Comparison of ENCODE assay signal across 13 mouse cellular contexts in the genomic region with DNA sequence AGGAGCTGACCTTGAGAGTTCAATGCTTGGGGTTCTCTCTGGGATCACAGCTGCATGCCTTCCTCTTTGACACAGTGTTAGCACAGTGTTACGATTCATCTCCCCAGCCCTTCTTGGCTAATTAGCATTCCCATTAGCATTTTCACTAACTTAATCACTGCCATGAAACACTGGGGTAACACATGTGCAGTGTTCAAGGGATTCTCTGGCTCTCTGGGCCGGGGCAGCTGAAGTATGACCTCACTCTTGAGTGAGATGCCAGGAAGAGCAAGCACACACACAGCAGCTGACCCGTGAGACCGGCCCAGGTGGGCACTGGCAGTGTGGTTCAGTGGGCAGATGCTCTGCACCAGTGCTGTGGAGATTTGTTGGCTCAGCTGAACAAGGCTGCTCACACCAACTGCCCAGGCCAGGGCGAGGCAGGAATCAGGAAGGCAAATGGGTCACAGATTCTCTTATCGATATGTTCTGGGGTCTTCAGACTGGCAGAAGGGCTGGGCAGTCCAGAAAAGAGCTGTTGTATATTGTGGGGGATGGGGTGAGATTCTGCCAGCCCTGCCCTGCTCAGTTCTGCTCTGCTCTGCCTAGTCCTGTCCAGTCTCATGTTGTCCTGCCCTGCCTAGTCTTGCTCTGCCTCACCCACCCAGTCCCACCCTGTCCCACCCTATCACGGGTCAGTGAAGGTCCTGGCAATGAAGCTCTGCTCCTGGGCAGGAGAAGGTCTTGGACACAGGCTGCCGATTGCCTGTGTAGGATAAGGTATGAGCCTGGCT. TPM values are rescaled to one million over a fixed set of nuclear protein-coding genes. Genes with fewer than 3 reads are reported as not detected.
A peak's percentile ranks its signal among the peaks of the same experiment; 100 is the strongest.
DNase-seq lines count a peak whose midpoint lies in the region; ATAC-seq and TF ChIP-seq lines count a peak whose summit lies in the region.
"Had no signal": no experiment of that assay in that cellular context is flagged by ENCODE, and none has a peak within 500 bp of the region (broad histone marks: within the 10 kb centered on the region; RNA-seq: fewer than 3 reads in every experiment).

No protein-coding gene starts in this region.

- H3K36me3 ChIP-seq in hindbrain, embryonic 12.5 days: no peaks in the 10 kb centered on the region
- no peaks in the 10 kb centered on the region for H3K36me3 ChIP-seq in midbrain, postnatal 0 days (ENCODE audit: insufficient read depth, low read length)
- H3K36me3 ChIP-seq: embryonic facial prominence, embryonic 12.5 days had no signal

- intact Hi-C loops in left cerebral cortex, postnatal 36 days (cut with DNase I): no loop called here
- intact Hi-C loops in gastrocnemius, postnatal 14 days (cut with DNase I; ENCODE audit: low total_unique reads): loop anchor here (5.0 kb wide), 1 partner anchor 98 kb away; no protein-coding TSS in a partner anchor

- no peak overlapping the region for H3K4me3 ChIP-seq in hindbrain, embryonic 12.5 days
- no peak overlapping the region for H3K4me3 ChIP-seq in midbrain, postnatal 0 days (ENCODE audit: low read depth, low read length)
- H3K4me3 ChIP-seq: embryonic facial prominence, embryonic 12.5 days; megakaryocyte, embryonic 14.5 days had no signal

- no peaks in the 10 kb centered on the region for H3K27me3 ChIP-seq in hindbrain, embryonic 12.5 days
- no peaks in the 10 kb centered on the region for H3K27me3 ChIP-seq in midbrain, postnatal 0 days (ENCODE audit: insufficient read depth, low read length)
- H3K27me3 ChIP-seq: embryonic facial prominence, embryonic 12.5 days had no signal

- peak overlapping the region; percentile 12; the same call in 1 of the 2 replicates for H3K27ac ChIP-seq in hindbrain, embryonic 12.5 days
- H3K27ac ChIP-seq in midbrain, postnatal 0 days (ENCODE audit: low read depth, low read length): no peak overlapping the region
- H3K27ac ChIP-seq: embryonic facial prominence, embryonic 12.5 days had no signal

- H3K4me2 ChIP-seq in hindbrain, embryonic 12.5 days (replicated peaks): no peak overlapping the region
- no peak overlapping the region for H3K4me2 ChIP-seq in midbrain, postnatal 0 days (ENCODE audit: low read depth, low read length, poor library complexity, severe bottlenecking)
- H3K4me2 ChIP-seq: embryonic facial prominence, embryonic 12.5 days had no signal

- H3K9me3 ChIP-seq in hindbrain, embryonic 12.5 days (replicated peaks): no peaks in the 10 kb centered on the region
- H3K9me3 ChIP-seq in midbrain, postnatal 0 days (ENCODE audit: low read length): no peaks in the 10 kb centered on the region
- H3K9me3 ChIP-seq: embryonic facial prominence, embryonic 12.5 days; megakaryocyte, embryonic 14.5 days had no signal

- no peak overlapping the region for H3K9ac ChIP-seq in hindbrain, embryonic 12.5 days
- H3K9ac ChIP-seq in midbrain, postnatal 0 days (replicated peaks; ENCODE audit: low read length, poor library complexity, severe bottlenecking): no peak overlapping the region
- H3K9ac ChIP-seq: embryonic facial prominence, embryonic 12.5 days had no signal

- no peak for TF ChIP-seq CTCF in midbrain, postnatal 0 days (IDR thresholded peaks at IDR 0.05)

- peak; percentile 91 for ATAC-seq in hindbrain, embryonic 12.5 days (ENCODE audit: low FRiP score)
- ATAC-seq in midbrain, postnatal 0 days (ENCODE audit: low FRiP score): peak; percentile 68; the same call in 1 of the 2 replicates

- 50% methylated on average over 8 of the region's 8 CpGs for WGBS in hindbrain, embryonic 12.5 days
- 63% methylated on average over 8 of the region's 8 CpGs for WGBS in midbrain, postnatal 0 days

- H3K4me1 ChIP-seq in hindbrain, embryonic 12.5 days: peaks cover 12% of the 10 kb centered on the region; the same call in 1 of the 2 replicates
- H3K4me1 ChIP-seq in midbrain, postnatal 0 days (ENCODE audit: insufficient read depth, low read length): no peaks in the 10 kb centered on the region
- H3K4me1 ChIP-seq: embryonic facial prominence, embryonic 12.5 days had no signal

- peak; percentile 34 for DNase-seq in left cerebral cortex, adult 11 months (ENCODE audit: low spot score)
- DNase-seq in left cerebral cortex, postnatal 36 days (ENCODE audit: low spot score in 2 of 2): no peak
- DNase-seq in embryo, embryonic 10.5 days (ENCODE audit: low spot score): peak; percentile 32
- DNase-seq in midbrain, postnatal 0 days (ENCODE audit: low spot score): peak; percentile 65
- no peak for DNase-seq in gastrocnemius, postnatal 14 days
- DNase-seq in urinary bladder, postnatal 14 days (ENCODE audit: low spot score): no peak
- DNase-seq in urinary bladder, postnatal 36 days (ENCODE audit: low spot score in 2 of 2): no peak

RNA-seq across cellular contexts. Expression of a gene that starts 19.5 kb away (rescaled TPM):
- total RNA-seq in left cerebral cortex, postnatal 36 days (2021): 1 to 10 TPM; 4.7 to 5.4 TPM
- 0.52 TPM in 2 replicates for polyA plus RNA-seq in hindbrain, embryonic 12.5 days (2016; fragmentation: Nextera tagmentation; extraction: Ambion mirVana)
- total RNA-seq in midbrain, postnatal 0 days (2014; rRNA removed): 1.1 and 2.2 TPM in 2 replicates
- polyA plus RNA-seq in midbrain, postnatal 0 days (2015; fragmentation: Nextera tagmentation; extraction: Ambion mirVana): 1.6 and 1.8 TPM in 2 replicates
- total RNA-seq in gastrocnemius, postnatal 14 days (2021): 1 to 10 TPM; 4.3 to 4.8 TPM

RNA-seq across cellular contexts. Expression of a gene that starts 39.8 kb away (rescaled TPM):
- total RNA-seq in left cerebral cortex, postnatal 36 days (2021): 100 to 1,000 TPM in 1 of 2 experiments, 10 to 100 TPM in 1; 98.8 to 117 TPM
- 20.8 and 22.7 TPM in 2 replicates for polyA plus RNA-seq in hindbrain, embryonic 12.5 days (2016; fragmentation: Nextera tagmentation; extraction: Ambion mirVana)
- total RNA-seq in midbrain, postnatal 0 days (2014; rRNA removed): 73.6 and 91.0 TPM in 2 replicates
- 63.0 and 67.8 TPM in 2 replicates for polyA plus RNA-seq in midbrain, postnatal 0 days (2015; fragmentation: Nextera tagmentation; extraction: Ambion mirVana)
- 10 to 100 TPM; 59.2 to 72.3 TPM for total RNA-seq in gastrocnemius, postnatal 14 days (2021)

RNA-seq across cellular contexts. Expression of a gene that starts 49.6 kb away (rescaled TPM):
- not detected for total RNA-seq in left cerebral cortex, postnatal 36 days (2021)
- polyA plus RNA-seq in hindbrain, embryonic 12.5 days (2016; fragmentation: Nextera tagmentation; extraction: Ambion mirVana): 0.03 TPM in 1 of 2 replicates, not detected in the other
- total RNA-seq in midbrain, postnatal 0 days (2014; rRNA removed): under 0.01 TPM in 1 of 2 replicates, not detected in the other
- not detected in 2 replicates for polyA plus RNA-seq in midbrain, postnatal 0 days (2015; fragmentation: Nextera tagmentation; extraction: Ambion mirVana)
- under 1 TPM in 1 of 2 experiments, not detected in 1; 0.02 TPM for total RNA-seq in gastrocnemius, postnatal 14 days (2021)
- polyA plus RNA-seq: embryonic facial prominence, embryonic 12.5 days; kidney, embryonic 16.5 days; liver, embryonic 16.5 days had no signal

RNA-seq across cellular contexts. Expression of a gene that starts 57.9 kb away (rescaled TPM):
- total RNA-seq in left cerebral cortex, postnatal 36 days (2021): not detected
- polyA plus RNA-seq in hindbrain, embryonic 12.5 days (2016; fragmentation: Nextera tagmentation; extraction: Ambion mirVana): not detected in 2 replicates
- total RNA-seq in midbrain, postnatal 0 days (2014; rRNA removed): not detected in 2 replicates
- polyA plus RNA-seq in midbrain, postnatal 0 days (2015; fragmentation: Nextera tagmentation; extraction: Ambion mirVana): not detected in 2 replicates
- total RNA-seq in gastrocnemius, postnatal 14 days (2021): not detected
- polyA plus RNA-seq: embryonic facial prominence, embryonic 12.5 days; heart, embryonic 16.5 days; kidney, embryonic 16.5 days had no signal

Comparison
In these comparisons a context has a peak if more than half of its experiments do, and no peak if none do; other contexts are left out.
1. DNase-seq: peak in left cerebral cortex, adult 11 months (single experiment), embryo, embryonic 10.5 days (single experiment) and midbrain, postnatal 0 days (single experiment); none in left cerebral cortex, postnatal 36 days (0 of 2), gastrocnemius, postnatal 14 days (single experiment), urinary bladder, postnatal 14 days (single experiment) and urinary bladder, postnatal 36 days (0 of 2).